Mouse (Mus musculus): ENCODE results near the gene Zc3h4.
"Not testable (repeated sequence)": the region's sequence is repeated elsewhere in the genome, so short reads cannot be mapped to it uniquely, and the experiment has no call there.

The Zc3h4 gene

GRCm38 (mm10) chr7:16400689-16401611 lies at the start of gene Zc3h4:
Gene Zc3h4 (plus strand): TSS chr7:16400910.
- DNase-seq (ENCODE audit: low read depth, low spot score) = peak; percentile 80

GRCm38 (mm10) chr7:16355854-16356594 lies 44.7 kb upstream of the Zc3h4 start:
- no peak for DNase-seq (ENCODE audit: low read depth, low spot score)

DNA sequence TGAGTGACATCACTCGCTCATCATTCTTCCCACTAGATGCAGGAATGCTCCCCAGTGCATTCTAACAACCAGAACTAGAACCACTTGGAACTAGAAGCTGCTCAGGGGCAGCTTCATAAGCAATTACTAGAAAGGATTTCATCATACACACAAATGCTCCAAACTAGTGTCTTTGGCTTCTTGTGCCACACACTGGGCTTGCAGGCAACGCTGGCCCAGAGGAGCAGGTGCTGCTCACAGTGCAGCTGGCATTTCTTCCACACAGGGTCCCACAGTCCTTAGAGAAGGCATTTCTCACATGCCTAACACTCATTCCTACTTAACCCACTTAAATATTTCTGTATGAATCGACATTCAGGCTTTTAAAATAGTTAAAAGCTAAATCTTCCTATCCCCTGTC lies 43.1 kb upstream of the Zc3h4 start:
- no peak for DNase-seq (ENCODE audit: low read depth, low spot score)

- no peak for DNase-seq (ENCODE audit: low read depth, low spot score)
Measured at GRCm38 (mm10) chr7:16364319-16364718, 36.4 kb upstream of the Zc3h4 start.

DNA sequence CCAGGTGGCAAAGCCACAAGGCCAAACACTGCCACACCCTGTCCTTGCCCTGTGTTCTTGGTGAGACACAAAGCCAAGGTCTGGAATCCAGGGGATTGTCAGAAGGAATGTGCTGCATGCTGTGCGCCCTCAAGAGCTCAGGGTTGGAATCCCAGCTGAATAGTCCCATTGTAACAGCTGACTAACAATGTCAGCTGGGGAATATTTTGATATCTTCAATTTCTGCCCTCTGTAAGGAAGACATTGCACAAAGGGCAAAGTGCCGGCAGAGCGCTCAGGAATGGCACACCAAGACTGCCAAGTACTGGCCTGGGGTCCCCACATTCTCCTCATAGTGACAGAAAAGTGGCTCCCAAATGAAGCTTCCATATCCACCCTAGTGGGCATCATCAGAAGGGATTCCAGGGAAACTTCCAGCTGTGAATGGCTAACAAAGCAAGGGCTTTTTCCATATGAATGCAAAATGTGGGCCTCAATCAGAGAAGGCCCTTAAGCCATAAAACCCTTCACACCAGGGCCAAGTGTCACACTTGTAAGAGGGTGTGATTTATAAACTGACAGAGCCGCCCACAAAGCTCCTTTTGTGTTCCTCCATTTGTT lies 35.7 kb upstream of the Zc3h4 start:
- DNase-seq (ENCODE audit: low read depth, low spot score) = peak; percentile 39

DNA sequence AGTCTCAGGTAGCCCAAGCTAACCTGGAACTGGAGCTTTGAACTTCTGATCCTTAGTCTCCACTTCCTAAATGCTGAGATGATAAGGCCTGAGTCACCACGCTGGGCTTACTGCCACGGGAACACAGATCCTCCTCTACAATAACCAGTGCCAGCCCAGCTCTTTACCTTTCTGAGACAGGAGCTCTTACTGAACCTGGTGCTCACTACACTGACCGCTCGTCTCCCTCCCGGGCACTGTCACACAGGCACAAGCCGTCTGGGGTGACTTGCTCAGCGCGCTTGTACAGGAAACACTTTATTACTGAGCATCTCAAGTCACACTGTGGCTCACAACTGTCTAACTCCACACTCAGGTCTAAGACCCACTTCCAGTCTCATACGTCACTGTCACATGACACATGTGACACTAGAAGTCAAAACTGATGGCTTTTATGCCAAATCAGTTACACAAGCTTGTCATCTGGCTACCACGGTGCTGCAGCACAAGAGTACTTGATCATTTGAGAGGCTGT lies 34.5 kb upstream of the Zc3h4 start:
- no peak for DNase-seq (ENCODE audit: low read depth, low spot score)

DNA sequence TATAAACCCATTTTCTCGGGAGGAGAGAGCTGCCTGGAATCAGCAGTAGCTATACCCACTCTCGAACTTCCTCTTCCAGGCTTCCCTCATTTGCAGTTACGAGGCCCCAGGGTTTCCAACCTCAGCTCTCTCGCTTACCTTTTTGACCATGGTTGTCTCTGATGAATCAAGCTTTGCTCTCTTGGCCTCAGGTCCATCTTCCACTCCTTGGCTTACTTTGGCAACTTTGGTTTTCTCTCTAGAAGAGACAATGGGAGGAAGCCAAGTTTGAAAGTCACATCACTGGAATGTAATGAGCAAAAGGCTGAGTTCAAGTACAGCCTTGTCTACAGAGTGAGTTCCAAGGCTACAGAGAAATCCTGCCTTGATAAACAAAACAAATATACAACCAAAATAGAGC lies 34.0 kb upstream of the Zc3h4 start:
- no peak for DNase-seq (ENCODE audit: low read depth, low spot score)

GRCm38 (mm10) chr7:16368835-16369234 lies 31.9 kb upstream of the Zc3h4 start:
- DNase-seq (ENCODE audit: low read depth, low spot score) = no peak

DNA sequence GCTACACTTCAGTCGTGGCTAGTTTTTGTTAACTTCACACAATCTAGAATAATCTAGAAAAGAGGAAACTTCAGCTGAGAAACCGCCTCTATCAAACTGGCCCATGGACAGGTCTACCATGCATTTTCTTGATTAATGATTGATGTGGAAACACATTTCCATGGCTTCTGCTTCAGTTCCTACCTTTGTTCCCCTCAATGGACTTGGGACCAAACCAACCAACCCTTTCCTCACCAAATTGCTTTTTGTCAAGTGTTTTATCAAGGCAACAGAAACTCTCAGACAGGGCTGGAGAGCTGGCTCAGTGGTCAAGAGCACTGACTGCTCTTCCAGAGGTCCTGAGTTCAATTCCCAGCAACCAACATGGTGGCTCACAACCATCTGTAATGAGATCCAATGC lies 30.1 kb upstream of the Zc3h4 start:
- no peak for DNase-seq (ENCODE audit: low read depth, low spot score)

- DNase-seq (ENCODE audit: low read depth, low spot score) = no peak
Measured at GRCm38 (mm10) chr7:16373719-16374118, 27.0 kb upstream of the Zc3h4 start.

DNA sequence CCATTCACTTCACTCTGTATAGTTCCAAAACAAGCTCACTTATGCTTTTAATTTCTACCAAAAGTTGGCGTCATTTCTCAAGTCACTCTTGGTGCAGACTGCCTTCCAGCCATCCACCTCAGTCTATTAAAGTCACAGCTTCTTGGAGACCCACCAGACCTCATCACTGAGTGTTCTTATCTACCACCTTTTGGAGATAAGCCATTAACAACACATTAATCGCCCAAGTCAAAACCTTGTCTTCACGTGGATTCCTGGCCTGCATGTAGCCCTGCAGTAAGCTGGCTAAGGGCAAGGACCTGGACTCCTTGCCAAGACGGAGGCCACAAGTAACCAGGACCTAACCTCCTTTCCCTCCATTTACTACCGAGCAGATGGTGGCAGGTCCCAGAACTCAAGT lies 25.7 kb upstream of the Zc3h4 start:
- no peak for DNase-seq (ENCODE audit: low read depth, low spot score)

GRCm38 (mm10) chr7:16376505-16376904 lies 24.2 kb upstream of the Zc3h4 start:
- peak; percentile 19 for DNase-seq (ENCODE audit: low read depth, low spot score)

DNA sequence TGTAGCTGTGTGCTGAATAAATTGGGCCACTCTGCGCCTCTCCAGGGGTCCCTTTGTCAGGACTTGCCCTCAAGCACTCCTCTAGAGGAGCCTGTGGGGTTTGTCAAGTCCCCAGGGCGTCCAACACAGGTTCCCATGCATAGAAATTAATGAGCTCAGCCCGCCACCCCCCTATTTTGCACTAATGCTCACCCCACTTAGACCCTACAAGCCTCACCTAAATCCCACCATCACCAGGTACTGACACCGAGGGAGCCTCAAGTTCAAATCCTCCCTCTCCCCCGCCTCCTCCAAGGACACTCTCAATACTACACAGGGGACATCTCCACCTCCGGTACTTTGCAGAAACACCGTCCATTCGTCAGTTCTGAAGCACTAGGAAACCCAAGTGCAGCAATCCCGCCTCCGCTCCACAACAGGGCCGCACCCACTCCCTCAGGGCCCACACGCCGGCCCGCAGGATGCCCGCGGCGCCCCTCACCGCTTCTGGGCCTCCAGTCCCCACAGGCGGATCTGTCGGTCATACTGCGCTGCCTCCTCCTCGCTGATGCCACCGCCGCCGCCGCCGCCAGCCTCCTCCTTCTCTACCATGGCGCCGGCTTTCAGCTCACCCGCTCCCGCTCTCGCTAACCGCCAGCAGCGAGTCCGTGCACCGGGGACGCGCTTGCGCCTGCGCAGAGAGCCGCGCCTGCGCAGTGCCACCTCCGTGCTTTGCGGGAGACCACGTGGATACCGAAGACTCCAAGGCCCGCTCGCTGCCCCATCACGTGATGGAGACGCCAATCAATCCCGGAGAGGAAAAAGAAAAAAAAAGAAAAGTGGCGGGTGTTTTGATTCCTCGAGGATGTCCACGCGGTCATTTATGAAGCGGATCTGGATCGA lies 13.3 kb upstream of the Zc3h4 start, which contains the start of gene Sae1:
Gene Sae1 (minus strand): TSS at position 647 of the 882 bp plus-strand sequence.
- peak; percentile 97 for DNase-seq (ENCODE audit: low read depth, low spot score)

DNA sequence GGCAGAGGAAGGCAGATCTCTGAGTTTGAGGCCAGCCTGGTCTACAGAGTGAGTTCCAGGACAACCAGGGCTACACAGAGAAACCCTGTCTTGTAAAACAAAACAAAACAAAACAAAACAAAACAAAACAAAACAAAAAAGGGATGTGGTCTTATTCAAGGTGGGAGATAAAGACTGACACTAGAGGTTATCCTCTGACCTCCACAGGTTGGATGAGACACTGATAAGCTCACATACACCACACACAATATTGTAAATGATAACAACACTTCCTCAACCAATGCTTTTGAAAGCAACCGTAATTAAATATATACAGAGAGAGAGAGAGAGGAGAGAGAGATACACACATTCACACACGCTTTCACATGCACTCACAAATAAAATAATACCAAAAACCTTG lies 10.8 kb upstream of the Zc3h4 start:
- DNase-seq (ENCODE audit: low read depth, low spot score) = not testable (repeated sequence)

GRCm38 (mm10) chr7:16392923-16393322 lies 7.8 kb upstream of the Zc3h4 start:
- no peak for DNase-seq (ENCODE audit: low read depth, low spot score)

GRCm38 (mm10) chr7:16395944-16396343 lies 4.8 kb upstream of the Zc3h4 start:
- no peak for DNase-seq (ENCODE audit: low read depth, low spot score)

DNA sequence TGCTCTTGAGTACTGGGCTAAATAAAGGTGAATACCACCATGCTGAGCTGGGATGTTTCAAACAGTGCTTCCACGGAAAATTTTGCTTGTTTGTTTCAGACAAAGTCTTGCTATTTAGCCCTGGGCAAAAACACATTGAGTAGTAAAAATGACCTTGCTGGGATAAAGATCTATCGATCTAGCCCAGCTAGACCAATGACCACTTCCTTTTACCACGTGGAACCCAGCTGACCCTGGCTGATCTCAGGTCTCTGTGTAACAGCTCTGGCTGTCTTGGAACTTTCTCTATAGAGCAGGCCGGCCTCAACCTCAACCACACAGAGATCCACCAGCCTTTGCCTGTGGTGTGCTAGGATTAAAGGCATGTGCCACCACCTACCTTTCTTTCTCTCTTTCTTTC lies 3.2 kb upstream of the Zc3h4 start:
- no peak for DNase-seq (ENCODE audit: low read depth, low spot score)

DNA sequence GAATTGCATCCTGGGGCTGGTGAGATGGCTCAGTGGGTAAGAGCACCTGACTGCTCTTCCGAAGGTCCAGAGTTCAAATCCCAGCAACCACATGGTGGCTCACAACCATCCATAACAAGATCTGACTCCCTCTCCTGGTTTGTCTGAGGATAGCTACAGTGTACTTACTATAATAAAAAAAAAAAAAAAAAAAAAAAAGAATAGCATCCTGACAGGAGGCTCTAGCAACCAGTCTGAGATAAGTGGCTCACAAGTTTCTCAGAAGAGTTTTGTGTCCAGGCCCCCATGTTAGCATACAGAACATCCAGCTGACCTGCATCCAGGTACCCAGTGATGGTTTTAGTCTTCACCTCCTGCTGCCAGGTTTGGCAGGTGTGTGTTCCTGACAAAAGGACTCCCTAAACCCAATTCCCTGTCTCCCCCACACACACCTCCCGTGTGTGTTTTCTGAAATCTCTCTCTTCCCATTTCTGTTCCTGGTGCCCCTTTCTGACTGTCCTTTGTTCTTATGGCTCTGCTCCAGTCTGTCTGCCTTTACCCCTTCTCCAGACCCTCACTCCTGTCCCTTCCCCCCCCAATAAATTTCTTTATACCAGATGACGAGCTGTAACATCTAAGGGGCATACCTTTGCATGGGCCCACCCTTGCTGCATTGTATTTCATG lies 2.2 kb upstream of the Zc3h4 start:
- DNase-seq (ENCODE audit: low read depth, low spot score) = no peak

GRCm38 (mm10) chr7:16399098-16399819 lies 1.5 kb upstream of the Zc3h4 start:
- DNase-seq (ENCODE audit: low read depth, low spot score) = peak; percentile 90

Measured in embryo, embryonic 11.5 days (tissue).